Mouse (Mus musculus) neural tube, embryonic 10.5 days (tissue): Measurements from ENCODE around the gene Tacc3.

Experiments used
- DNase-seq: peaks from one replicate; pipeline ENCODE4 v3.0.0-alpha.2; 2017; ENCODE audit warnings: low spot score; ENCODE audit errors: extremely low spot score

Tacc3 gene

GRCm38 (mm10) chr5:33657787-33658663 is at the start of gene Tacc3, which contains the start of gene Tmem129:
TSS of gene Tacc3 (plus strand) at chr5:33658128.
TSS of gene Tmem129 (minus strand) at chr5:33658416.
- DNase-seq, result peak; percentile 97

DNA sequence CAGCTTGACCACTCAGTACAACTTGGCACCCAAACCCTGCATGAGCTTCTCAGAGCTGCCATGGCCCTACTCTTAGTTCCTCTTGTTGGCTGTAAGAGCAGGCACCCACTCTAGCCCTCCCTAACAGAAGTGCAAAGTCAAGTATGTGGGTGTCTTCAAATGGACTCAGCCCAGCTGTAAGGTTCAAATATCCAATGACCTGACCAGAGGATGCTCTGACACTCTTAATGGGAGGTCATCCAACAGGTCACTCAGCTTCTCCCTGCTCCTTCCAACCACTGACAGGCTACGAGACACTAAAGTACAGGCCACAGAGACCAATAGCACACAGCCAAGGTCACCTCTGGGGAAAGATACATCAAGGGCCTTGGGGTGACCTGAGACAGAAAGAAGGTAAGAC is 48.7 kb upstream of the Tacc3 start:
- DNase-seq, result no peak

- no peak for DNase-seq
These were observed 46.1 kb upstream of the Tacc3 start for GRCm38 (mm10) chr5:33611795-33612194.

- DNase-seq, result no peak
These were observed 43.5 kb upstream of the Tacc3 start for GRCm38 (mm10) chr5:33614391-33614790.

- no peak for DNase-seq
These were observed 35.3 kb upstream of the Tacc3 start for GRCm38 (mm10) chr5:33622671-33623070.

DNA sequence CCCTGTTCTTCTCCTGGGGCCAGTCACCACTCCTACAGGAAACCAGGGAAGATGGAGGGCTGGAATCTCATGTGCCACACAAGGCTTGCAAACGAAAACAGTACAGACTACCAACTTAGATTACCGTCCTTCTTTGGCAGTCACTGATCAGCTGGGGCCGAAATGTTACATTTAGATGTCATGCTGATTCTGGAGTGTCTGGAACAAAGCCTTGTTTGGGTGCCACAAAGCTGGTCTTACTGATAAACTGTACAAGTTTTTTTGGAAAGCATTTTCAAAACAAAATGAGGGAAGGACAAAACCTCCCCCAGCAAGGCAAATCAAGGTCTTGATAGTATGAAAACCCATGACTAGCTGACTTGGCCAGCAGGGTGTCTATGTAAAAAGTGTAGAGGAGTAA is 34.2 kb upstream of the Tacc3 start:
- DNase-seq, result no peak

DNA sequence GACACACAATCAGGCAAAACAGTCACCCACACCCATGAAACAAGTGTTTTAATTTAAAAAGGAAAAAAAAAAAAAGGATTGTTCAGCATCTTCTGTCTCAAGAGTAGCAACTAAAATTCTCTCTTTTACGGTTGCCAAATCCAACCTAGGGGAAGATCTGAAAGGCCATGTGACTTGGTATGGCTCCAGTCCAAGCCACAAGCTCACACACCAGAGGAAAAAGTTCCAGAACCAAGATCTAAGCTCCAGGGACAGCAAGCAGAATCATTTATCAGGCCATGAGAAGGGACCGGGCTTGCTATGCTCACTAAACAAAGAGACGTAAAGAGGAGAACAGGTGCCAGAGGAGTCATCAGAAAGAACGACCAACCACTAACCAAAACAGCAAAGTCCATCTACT is 30.0 kb upstream of the Tacc3 start:
- no peak for DNase-seq

GRCm38 (mm10) chr5:33628820-33629300 is 29.1 kb upstream of the Tacc3 start:
- no peak for DNase-seq

DNA sequence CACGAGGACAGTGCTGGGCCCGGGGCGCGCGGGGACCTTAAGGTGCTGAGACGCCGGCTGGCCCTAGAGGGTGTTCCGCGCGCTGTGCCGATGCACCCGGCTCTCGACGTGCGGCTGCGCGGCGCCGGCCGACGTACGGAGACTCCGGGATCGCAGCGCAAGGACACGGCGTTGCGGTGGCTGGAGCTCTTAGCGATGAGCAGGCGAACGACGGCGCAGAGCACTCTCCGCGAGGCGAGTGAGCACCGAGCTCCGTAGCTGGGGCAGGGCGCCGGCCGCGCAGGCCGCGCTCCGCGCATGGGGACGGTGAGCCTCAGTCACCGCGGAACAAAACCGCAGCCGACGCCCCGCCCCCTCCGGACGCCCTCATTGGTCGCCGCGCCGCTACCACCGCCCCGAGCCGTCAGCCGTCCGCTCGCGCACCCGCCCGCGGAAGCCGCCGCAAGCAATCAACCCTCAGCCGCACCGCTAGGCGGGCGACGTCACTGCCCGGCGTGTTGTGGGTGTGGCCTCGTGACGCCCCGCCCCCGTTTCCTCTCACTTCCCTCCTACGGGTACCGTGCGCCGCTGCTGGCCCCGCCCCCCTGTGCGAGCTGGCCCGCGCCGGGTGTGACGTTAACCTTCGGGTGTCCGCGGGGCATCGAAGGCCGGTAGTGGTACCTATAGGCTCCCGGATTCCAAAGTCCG is 28.5 kb upstream of the Tacc3 start, which contains the start of the genes Fam53a and Gm9903:
TSS of gene Fam53a (minus strand) at position 335 of the 687 bp plus-strand sequence.
TSS of gene Gm9903 (plus strand) at position 625 of the 687 bp plus-strand sequence.
- DNase-seq, result peak; percentile 99

DNA sequence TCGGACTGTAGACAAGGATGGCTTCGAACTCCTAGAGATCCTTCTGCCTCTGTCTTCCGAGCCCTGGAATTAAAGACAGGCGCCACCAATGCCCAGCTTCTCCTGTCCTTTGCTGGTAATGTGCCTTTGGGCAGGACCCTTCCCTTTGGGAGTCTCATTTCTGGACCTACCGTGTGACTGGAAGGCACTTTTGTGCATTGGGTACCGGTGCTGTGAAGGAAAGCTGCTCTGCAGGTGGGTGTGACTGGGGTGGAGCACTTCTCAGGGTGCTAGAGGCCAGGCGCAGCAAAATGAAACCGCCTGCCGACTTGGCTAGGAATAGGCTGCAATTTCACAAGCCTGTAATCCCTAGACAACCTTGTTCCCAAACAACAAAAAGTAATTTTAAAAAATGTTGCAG is 27.9 kb upstream of the Tacc3 start:
- DNase-seq, result no peak

DNA sequence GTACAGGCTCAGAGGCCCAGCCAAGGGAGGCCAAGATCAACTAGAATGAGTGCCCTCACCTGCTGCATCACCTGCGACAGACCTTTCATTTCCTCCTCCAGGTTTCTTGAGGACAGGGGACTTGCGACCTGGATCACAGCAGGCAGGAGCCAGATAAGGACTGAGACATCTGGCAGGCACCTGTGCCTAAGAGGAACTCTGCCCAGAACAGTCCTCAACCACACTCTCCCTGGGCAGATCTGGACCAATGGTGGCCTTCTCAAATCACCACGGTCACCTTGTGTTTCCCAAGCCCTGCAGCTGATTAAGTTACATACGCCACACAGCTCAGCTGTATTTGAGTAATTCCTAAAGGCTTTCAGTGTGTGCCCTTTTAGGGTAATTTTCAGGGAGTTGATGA is 27.3 kb upstream of the Tacc3 start:
- no peak for DNase-seq

DNA sequence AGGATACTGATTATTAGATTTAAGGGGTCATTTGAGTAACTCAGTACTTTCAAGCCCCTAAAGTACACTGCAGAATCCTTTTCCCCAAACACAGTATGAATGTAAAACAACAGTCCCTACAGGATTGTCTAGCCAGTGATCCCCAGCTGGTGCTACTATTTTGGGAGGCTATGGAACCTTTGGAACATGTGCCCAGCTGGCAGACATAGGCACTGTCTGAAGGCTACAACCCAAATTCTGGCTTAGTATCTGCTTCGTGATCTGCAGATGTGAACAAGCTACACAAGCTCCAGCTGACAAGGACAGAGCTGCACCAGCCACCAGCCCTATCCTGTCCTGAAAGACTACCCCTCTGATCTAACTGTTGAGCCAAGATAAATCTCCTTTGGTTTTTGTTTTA is 25.4 kb upstream of the Tacc3 start:
- no peak for DNase-seq

DNA sequence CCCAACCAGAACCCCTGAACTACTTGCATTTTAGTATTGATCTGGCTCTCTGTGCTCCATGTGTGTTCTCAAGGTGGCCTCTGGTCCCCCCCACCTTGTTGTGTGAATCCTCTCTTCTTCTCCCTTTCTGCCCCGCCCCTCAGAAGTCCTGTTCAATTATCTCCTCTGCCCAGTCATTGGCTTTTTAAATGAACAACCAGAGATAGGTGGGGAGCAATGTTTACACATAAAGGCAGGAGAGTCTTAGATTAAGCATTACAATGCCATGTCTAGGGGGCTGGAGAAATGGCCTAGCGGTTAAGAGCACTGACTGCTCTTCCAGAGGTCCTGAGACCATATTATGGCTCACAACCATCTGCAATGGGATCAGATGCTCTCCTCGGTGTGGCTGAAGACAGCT is 22.6 kb upstream of the Tacc3 start:
- DNase-seq, result no peak

GRCm38 (mm10) chr5:33637606-33638350 is 20.1 kb upstream of the Tacc3 start:
- no peak for DNase-seq

DNA sequence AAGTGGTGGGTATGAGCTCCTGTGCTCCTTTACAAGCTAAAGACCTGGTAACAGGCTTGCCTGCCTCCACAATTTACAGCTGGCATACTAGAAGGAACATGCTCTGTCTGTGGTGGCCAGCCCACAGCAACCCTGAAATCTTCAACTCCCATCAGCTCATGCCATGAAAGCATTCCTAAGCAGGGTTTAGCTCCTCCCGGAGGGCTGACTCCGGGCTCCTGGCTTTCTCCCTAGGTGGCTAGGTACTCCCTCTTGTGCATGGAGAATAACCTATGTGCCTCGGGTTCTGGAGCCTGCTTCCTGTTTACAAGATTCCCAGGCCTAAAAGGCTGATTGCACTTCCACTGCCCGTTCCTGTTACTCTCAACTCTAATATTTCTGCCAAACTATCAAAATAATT is 19.1 kb upstream of the Tacc3 start:
- DNase-seq, result no peak

GRCm38 (mm10) chr5:33640652-33641051 is 17.3 kb upstream of the Tacc3 start:
- peak; percentile 41 for DNase-seq

- no peak for DNase-seq
These were observed 6.9 kb upstream of the Tacc3 start for GRCm38 (mm10) chr5:33651017-33651416.

DNA sequence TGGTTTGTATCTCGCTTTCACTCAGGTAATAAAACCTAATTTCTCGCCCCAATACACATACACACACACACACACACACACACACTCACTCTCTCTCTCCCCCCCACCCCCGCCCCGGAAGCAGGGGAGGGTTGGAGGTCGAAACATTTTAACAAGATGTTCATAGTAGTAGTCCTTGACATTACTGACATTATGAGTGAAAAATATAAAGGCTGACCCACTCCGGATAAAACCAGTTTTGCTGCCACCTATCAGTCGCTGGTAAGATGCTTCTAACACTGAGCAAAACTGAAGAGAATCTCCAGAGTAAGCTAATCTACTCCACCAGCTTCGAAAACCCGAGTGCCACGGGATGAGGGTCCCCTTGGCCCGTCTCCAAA is 6.4 kb upstream of the Tacc3 start:
- no peak for DNase-seq

DNA sequence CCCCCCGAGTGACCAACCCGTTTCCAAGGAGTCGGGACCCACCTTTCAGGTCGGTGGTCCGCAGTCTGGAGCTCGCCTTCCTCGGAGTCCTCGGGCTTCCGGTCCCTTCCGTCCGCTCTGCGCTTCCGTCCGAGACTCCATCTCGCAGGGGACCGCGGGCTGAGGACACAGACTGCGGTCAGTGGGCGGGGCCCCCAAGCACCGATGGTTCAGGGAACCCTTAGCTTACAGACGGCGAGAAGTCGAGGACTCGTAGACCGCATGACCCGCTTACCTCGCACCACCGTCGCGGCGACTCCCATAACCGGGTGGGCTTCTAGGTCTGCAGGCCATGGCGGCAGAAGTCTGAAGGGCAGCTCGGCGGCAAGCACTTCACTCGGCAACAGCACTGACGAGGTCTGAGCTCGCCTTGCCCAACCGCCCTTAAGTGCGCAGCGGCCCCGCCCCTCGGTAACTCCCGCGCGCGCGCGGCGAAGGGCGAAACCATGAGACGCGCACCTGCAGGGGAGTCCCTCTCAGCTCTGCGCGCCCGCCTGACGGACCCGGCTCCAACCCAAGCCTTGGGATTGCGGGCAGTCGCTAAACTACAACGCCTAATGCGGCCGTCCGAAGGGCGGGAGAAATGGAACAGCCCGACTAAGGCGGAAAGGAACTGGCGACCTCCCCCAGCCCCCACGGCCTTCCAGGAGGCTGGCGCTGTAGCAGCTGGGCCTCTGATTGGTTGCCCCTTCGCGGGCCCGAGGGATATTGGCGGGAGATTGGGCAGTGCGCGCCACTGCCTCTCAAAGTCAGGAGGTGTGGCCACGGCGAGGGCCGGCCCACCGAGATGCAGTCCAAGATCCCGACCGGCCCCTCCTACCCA is 5.8 kb upstream of the Tacc3 start, which contains the start of gene Slbp:
TSS of gene Slbp (minus strand) at position 654 of the 862 bp plus-strand sequence.
- peak; percentile 99 for DNase-seq

DNA sequence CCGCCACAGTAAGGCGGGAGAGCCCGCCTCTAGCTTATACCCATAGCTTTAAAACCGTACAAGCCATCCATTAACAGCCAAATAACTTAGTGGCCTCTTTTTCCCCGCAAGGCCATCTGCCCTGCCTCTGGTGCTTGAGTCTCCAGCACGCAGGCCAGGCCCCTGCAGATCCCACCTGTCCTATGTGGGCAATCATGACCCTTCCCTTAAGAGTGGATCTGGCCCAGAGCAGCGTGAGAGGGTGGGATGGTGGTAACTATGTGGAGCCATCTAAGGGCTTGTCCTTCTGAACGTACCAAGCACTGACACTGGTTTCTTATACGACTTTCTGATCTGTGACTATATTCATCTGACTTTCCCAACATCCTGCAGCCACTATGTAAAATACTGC is 5.2 kb upstream of the Tacc3 start:
- DNase-seq, result no peak

GRCm38 (mm10) chr5:33654424-33654823 is 3.5 kb upstream of the Tacc3 start:
- DNase-seq, result no peak
